Mouse (Mus musculus): ENCODE measurements around the gene Rrnad1. TPM values are rescaled to one million over a fixed set of nuclear protein-coding genes. Genes with fewer than 3 reads are reported as not detected.

Rrnad1 gene
- total RNA-seq, 2 experiments from 2014 or later, result 21.9 to 24.9 TPM

GRCm38 (mm10) chr3:87886004-87886365 lies 44.5 kb downstream of the Rrnad1 start:
- DNase-seq (ENCODE audit: low spot score in 2 of 2), result no peak

- DNase-seq (ENCODE audit: low spot score in 2 of 2), result peak; percentile 44 to 69
These were observed 45.1 kb downstream of the Rrnad1 start, which contains the start of gene Prcc for GRCm38 (mm10) chr3:87885281-87886003. TSS of gene Prcc (minus strand) at chr3:87885608.

- DNase-seq (ENCODE audit: low spot score in 2 of 2), result peak in 1 of 2 experiments; percentile 32
These were observed 45.7 kb downstream of the Rrnad1 start for GRCm38 (mm10) chr3:87884708-87885251.

- DNase-seq (ENCODE audit: low spot score in 2 of 2), result no peak
These were observed 46.2 kb downstream of the Rrnad1 start for GRCm38 (mm10) chr3:87884291-87884690.

GRCm38 (mm10) chr3:87877730-87878129 lies 52.8 kb downstream of the Rrnad1 start:
- DNase-seq (ENCODE audit: low spot score in 2 of 2), result no peak

Other genes with a start within 250 kb of the Rrnad1 start
- 1 to 10 TPM in 1 of 2 experiments, under 1 TPM in 1; 0.78 to 1.5 TPM for gene Lrrc71, start 182.1 kb downstream of the Rrnad1 start, total RNA-seq (2021)
- gene Ntrk1, start 135.6 kb downstream of the Rrnad1 start, total RNA-seq (2021), result 10 to 100 TPM; 14.6 to 26.4 TPM
- 1 to 10 TPM; 2.1 to 5.8 TPM for gene Insrr, start 133.8 kb downstream of the Rrnad1 start, total RNA-seq (2021)
- gene Pear1, start 106.4 kb downstream of the Rrnad1 start, total RNA-seq (2021), result 10 to 100 TPM; 40.3 to 42.5 TPM
- under 1 TPM; 0.25 to 0.51 TPM for gene Sh2d2a, start 84.0 kb downstream of the Rrnad1 start, total RNA-seq (2021)
- 10 to 100 TPM; 67.0 to 74.2 TPM for gene Prcc, start 45.1 kb downstream of the Rrnad1 start, total RNA-seq (2021)
- gene Hdgf, start 24.4 kb downstream of the Rrnad1 start, total RNA-seq (2021), result 100 to 1,000 TPM; 205 to 213 TPM
- gene Mrpl24, start 11.2 kb downstream of the Rrnad1 start, total RNA-seq (2021), result 100 to 1,000 TPM; 135 to 138 TPM
- gene Isg20l2, start 403 bp downstream of the Rrnad1 start, total RNA-seq (2021), result 10 to 100 TPM; 31.0 to 33.5 TPM
- 1 to 10 TPM; 1.7 to 2.0 TPM for gene Crabp2, start 17.9 kb upstream of the Rrnad1 start, total RNA-seq (2021)
- 10 to 100 TPM; 16.2 to 24.3 TPM for gene Nes, start 40.4 kb upstream of the Rrnad1 start, total RNA-seq (2021)
- 10 to 100 TPM; 29.2 to 30.6 TPM for gene Bcan, start 69.5 kb upstream of the Rrnad1 start, total RNA-seq (2021)
- gene Hapln2, start 96.9 kb upstream of the Rrnad1 start, total RNA-seq (2021), result not detected
- gene Gpatch4, start 112.4 kb upstream of the Rrnad1 start, total RNA-seq (2021), result 10 to 100 TPM; 15.4 to 16.1 TPM
- 100 to 1,000 TPM; 124 to 126 TPM for gene Naxe, start 127.8 kb upstream of the Rrnad1 start, total RNA-seq (2021)
- gene Ttc24, start 147.6 kb upstream of the Rrnad1 start, total RNA-seq (2021), result not detected
- 10 to 100 TPM; 17.2 to 18.8 TPM for gene Iqgap3, start 151.3 kb upstream of the Rrnad1 start, total RNA-seq (2021)
- 10 to 100 TPM; 90.0 to 92.1 TPM for gene Mef2d, start 211.7 kb upstream of the Rrnad1 start, total RNA-seq (2021)

All from adrenal gland, postnatal 4 days (tissue).